Mouse (Mus musculus): ENCODE results near the gene H60b.
"Not testable (repeated sequence)": the region's sequence is repeated elsewhere in the genome, so short reads cannot be mapped to it uniquely, and the experiment has no call there.

Gene H60b

DNA sequence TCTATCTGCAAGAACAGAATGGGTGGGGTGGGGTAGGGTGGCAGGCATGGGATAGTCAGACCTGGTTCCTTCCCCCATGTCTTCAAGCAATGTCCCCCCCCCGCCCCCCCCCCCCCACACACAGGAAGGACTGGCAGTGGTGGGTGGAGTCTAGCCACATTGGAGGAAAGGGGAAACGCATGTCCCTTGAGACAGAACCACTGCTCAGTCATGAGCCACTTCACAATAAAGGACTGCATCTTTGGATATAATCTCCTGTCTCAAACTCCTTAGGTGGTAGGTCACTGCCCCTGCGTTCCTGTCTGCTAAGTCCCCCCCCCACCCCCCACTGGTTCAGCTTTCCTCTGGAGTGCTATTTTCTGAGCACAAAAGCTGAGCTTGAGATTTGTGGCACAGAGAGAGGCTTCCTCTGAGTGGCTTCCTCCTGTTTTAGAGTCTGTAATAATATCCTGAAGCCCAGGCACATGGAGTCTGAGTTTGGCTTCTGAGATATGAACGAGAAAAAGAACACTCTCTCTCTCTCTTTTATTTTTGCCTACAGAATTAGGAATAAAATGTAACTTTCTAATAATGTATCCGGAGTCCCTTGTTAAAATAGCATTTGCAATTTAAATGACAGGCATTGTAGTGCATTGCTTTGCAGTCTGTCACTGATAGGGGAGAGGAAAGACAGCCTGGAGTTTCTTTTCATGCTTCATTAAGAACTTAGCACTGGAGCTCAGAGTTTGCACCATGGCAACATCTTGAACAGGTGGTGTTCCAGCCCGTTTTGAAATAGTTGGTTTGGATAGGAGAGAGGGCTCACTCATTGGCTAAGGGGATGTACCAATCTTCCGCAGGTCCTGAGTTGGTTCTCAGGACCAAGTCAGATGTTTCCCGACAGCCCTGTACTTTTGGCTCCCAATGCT is 112.7 kb downstream of the H60b start:
- ATAC-seq (ENCODE audit: insufficient number of reproducible peaks, low FRiP score, low TSS enrichment) = not testable (repeated sequence)

DNA sequence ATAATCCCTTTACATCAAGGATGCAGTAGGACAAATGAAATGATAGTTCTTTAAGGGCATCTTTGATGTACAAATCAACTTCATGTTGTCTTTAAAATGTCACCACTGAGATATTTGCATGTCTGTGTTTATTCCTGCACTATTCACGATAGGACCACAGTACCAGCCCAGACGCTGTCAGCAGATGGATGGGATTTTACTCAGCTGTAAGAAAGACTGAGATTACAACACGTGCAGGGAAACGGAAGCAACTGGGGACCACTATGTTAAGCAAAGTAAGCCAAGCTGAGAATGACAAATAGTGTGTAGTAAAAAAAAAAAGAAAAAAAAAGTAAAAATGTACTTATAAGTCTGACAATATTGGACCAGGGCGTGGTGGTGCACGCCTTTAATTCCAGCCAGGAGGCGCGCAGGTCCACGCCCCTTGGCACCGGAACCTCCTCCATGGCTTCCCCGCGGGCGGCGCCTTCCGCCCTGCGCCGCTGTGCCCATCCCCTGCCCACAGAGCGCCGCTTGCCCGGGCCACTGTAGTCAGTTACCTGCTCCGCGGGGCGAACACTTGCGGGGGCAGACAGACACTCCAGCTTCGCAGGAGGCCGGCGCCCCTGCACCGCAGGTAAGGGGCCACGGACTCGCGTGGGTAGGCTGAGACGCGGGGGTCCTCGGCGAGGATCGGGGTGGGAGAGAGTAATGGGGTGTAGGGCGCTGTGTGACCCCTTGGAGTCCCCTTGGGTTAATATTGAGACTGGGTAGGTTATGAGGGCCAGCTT is 114.7 kb downstream of the H60b start:
- not testable (repeated sequence) for ATAC-seq (ENCODE audit: insufficient number of reproducible peaks, low FRiP score, low TSS enrichment)

DNA sequence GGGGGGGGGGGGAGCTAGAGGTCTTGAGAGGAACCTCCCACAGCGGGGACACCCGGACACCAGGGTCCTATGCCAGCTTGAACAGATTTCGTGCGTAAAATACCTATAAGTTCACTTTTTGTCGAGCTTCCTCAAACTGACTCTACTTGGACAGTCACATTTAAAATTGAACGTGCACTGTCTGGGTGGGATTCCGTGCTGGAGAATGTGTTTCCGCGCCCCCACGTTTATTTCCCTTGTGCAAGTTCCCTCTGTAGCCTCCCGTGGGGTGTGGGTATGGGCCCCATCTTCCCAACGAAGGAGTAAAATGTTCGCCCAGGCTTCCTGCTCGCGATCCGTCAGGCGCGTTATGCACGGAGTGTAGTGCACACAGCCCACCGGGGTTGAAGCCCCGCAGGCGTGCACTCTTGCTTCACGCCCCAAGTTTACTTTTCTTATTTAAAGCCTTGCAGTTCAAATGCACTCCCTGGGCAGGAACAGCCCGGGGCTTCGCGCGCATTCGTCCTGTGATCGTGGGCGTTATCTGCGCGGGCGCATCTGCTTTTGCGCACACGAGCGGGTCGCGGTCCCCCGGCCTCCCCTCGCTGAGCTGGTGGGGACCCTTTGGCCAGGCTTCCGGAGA is 115.4 kb downstream of the H60b start:
- no peak for ATAC-seq (ENCODE audit: insufficient number of reproducible peaks, low FRiP score, low TSS enrichment)

DNA sequence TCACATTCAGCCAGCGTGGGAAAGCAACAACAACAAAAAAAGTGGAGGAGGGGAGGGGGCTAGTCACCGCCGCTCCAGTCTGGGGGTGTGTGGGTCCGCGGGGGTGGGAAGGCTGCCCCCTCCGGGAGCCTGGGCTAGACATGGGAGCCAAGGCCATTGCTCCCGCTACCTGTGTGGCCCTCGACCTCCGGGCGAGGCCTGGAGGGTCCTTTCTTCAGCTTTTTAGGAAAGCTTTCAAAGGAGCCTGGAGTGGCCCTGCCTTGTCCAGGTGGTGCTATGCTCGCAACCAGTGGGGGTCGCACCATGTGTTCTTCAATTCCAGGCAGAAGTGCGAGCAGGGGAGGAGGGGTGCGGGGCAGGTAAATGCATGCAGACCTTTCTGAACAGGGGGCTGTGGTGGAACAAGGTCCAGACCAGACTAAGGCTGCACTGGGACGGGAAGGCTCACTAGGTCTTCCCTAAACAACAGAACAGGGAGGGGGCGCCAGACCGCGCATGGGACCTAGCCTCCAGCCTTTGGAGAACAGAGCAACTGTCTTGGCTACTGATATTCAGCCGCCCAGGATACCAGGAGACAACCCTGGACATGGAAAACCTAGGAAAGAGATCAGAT is 116.2 kb downstream of the H60b start:
- no peak for ATAC-seq (ENCODE audit: insufficient number of reproducible peaks, low FRiP score, low TSS enrichment)

DNA sequence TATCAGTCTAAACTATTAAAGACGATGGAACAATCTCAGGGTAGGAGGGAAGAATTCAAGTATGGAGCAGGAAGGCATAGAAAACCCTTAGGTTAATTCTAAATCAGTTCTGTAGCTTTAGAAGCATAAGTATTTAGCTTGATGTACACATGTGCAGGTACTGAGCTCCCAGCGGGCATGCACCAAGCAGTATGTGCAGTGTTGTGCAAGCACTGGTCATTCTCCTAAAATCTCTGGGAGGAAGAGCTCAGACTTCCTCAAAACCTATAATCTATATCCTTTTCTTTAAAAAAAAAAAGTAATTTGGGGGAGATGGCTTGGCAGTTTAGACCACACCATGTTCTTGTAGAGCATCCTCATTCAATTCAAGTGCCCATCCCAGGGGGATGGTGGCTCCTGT is 120.1 kb downstream of the H60b start:
- not testable (repeated sequence) for ATAC-seq (ENCODE audit: insufficient number of reproducible peaks, low FRiP score, low TSS enrichment)

DNA sequence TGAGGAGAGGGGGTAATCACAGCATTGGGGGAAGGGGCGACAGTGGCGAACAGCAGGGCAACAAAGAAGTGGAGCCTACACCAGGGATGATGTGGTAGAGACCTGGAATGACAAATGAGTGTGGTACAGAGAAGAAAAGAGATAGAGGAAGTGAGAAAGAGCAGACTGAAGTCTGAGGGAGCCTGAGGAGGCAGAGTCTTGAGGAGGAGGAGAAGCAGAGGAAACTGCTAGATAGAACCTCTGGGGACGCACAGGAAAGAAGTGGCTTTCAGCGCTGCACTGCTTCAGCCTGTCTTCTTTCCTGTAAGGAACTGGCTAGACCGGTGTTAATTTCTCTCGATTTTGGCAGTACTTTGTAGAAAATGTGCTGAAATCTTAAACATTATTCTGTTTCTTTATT is 124.4 kb downstream of the H60b start:
- ATAC-seq (ENCODE audit: insufficient number of reproducible peaks, low FRiP score, low TSS enrichment) = no peak

DNA sequence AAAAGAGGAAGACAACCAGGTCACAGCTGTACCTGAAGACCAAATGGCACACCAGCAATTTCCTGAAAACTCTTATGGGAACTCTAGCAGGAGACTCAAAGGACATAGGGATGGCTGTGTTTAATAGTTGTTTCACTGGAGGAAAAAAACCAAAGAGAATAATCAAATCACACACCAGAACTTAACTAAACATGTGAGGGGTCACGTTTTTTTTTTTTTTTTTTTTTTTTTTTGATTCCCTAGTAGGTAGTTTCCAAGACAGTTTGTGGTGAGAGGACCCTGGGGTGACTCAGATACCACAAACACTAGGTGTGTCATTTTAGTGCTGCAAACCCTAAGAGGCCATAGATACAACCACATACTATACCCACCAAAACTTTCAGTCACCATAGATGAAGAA is 137.3 kb downstream of the H60b start:
- no peak for ATAC-seq (ENCODE audit: insufficient number of reproducible peaks, low FRiP score, low TSS enrichment)

DNA sequence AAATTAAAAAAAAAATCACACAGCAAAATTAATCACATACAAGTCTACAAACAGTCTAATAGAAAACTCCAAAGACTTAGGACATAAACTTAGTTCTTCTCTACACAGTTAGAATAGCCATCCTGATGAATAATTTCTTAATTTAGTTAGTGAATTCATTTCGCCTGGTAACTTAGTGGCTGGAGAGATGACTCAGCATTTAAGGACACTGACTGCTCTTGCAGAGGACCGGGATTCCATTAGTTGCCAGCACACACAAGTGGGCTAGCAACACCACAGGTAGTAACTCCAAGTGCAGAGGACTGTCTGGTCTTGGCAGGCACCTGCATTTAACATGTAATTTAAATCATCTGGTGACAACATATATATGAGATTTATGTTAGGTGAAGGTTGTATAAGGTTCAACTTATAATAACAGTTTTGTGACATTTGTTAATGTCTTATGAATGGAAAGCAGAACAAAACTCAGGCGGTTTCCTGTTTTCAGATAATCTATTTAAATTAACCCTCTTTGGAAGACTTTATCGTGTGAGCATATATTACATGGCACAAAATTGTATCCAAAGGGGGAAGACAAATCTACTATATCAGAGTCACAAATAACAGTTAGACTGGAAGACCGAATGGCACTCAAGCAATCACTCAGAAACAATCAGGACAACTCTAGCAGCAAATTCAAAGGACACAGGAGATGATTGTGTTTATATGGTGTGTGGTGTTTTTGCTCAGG is 138.8 kb downstream of the H60b start:
- ATAC-seq (ENCODE audit: insufficient number of reproducible peaks, low FRiP score, low TSS enrichment) = no peak

DNA sequence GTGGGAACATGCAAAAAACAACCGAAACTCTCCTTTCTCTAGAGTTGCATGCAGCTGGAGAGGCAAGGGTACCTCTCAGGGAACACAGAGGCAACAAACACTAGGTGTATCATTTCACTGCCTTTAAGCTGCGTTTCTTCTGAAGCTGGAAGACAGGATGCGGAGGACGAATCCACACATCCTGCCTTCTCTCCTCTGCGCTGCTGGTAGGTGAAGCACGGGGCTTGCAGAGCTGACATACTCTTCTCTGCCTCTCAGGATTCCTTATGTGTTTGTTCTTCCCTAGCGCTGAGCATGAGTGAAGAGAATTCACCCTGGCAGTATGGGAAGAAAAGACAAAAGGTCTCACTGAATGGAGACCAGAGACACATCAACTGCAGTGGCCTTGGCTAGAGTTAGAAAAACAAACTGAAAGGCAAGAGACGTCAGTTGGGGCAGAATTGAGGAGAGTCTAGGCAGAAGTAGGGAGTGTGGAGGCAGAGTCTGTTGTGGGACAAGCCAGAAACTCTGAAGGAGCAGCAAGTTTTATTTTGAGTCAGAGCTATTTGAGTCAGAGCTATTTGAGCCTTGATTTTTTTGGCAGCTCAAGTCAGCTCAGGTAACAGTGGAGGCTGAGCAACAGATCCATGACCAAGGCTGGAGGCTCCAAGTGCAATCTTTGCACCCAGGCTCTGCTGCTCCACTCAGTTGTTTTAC is 139.5 kb downstream of the H60b start:
- no peak for ATAC-seq (ENCODE audit: insufficient number of reproducible peaks, low FRiP score, low TSS enrichment)

DNA sequence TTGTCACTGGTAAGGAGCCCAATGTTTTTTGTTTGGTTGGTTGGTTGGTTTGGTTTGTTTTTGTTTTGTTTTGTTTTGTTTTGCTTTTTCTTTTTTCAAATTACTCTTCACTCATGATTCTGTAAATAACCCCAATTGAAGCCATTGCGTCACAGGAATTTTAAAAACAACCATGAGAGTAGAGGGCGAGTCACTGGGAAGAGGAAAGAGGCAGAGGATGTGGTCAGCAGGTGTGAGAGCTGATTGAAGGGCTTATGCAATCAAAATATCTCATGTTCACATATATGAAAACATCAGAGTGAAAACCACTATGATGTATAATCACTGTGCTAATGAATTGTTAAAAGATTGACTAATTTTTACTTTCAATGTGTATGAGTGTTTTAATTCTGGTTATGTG is 140.9 kb downstream of the H60b start:
- ATAC-seq (ENCODE audit: insufficient number of reproducible peaks, low FRiP score, low TSS enrichment) = no peak

DNA sequence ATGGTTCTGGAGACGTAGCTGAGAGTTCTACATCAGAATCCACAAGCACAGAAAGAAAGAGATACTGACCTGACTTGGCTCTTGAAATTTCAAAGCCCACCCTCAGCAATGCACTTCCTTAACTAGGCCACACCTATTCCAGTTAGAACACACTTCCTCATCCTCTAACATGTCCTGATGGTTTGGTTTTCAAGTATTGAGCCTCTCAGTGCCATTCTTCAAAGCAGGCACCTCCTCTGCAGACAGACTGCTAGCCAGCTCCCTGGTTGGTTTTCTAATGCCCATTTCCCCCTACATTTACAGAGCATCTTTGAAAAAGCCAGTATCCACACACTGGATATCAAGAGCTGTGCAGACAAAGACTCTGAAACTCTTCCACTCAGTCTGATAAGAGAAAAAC is 143.3 kb downstream of the H60b start:
- ATAC-seq (ENCODE audit: insufficient number of reproducible peaks, low FRiP score, low TSS enrichment) = no peak

DNA sequence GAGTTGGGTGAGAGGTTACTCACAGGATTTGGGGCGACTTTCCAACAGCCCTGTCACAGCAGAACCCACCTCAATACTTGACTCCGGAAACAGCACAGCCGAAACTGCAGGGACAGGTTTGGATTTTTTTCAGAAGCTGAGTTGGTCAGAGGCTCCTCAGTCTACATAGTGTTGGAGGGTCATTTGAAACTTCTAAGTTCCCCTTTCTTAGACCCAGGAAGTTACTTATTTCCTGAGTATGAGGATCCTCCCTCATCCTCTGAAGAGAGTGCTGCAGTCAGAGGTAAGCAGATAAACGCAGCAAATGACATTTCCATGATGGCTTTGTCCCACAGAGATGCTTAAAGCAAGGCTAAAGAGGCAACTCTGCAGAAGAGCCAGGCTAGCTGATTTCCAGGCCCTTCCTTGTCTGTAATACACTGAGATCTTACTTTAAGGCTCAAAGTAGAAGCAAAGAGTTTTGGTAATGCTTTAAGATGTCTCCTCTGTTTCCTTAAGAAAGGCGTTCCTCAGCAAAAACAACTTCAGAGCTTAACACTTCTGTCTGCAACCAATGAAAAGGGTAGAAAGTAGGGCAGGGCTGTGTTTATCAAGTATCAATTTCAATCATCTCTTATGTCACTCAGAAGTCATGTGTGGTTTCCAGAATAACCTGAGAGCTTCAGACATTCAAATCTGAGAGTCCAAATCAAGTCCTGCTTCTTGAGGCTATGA is 144.1 kb downstream of the H60b start:
- no peak for ATAC-seq (ENCODE audit: insufficient number of reproducible peaks, low FRiP score, low TSS enrichment)

DNA sequence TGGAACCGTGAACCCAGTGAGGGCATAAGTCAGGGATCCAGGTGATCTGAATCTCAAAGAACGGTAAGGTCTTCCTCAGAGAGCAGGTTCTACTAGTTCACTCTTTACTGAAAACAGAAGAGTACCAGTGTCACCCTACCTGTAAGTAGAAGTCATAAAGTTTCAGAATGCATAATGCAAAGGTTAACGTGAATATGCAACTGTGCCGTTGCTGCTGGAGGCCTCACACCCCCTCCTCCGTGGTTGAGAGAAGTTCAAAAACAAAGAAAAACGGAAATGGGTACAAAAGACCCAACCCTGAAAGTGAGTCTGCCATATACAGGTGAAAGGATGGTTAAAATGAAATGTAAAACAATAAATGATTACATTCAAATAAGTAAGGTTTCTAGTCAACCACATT is 145.3 kb downstream of the H60b start:
- no peak for ATAC-seq (ENCODE audit: insufficient number of reproducible peaks, low FRiP score, low TSS enrichment)

DNA sequence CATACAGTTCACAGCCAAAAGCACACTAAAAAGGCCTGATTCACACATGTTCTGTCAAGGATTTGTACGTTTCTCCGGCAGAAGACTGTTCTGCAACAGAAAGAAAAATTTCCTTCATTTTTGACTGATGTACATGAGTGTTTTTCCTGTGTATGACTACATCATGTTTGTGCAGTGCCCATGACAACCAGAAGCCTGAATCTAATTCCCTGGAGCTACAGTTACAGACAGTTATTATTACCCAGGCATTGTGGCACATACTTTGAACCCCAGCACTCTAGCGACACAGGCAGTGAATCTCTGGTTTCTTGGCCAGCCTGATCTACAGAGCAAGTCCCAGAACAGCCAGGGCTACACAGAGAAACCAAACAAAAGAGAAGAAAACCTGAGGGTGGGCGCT is 147.4 kb downstream of the H60b start:
- ATAC-seq (ENCODE audit: insufficient number of reproducible peaks, low FRiP score, low TSS enrichment) = no peak

DNA sequence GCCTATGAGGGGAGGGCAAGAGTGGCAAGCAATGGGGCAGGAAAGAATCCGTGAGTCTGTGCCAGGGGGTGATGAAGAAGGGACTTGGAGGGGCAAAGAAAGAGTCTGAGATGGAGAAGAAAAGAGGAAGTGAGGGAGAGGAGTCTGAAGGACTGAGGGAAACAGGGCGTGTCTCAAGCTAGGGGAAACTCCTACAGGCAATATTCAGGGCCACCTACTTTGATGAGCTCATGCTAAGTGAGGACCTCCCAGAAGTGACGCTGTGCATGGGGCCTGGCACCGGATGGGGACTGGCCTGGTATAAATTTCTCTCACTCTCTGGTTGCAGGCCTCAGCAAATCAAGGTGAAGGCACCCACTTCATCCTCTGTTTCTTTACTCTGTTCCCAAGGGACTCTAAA is 148.1 kb downstream of the H60b start:
- no peak for ATAC-seq (ENCODE audit: insufficient number of reproducible peaks, low FRiP score, low TSS enrichment)

DNA sequence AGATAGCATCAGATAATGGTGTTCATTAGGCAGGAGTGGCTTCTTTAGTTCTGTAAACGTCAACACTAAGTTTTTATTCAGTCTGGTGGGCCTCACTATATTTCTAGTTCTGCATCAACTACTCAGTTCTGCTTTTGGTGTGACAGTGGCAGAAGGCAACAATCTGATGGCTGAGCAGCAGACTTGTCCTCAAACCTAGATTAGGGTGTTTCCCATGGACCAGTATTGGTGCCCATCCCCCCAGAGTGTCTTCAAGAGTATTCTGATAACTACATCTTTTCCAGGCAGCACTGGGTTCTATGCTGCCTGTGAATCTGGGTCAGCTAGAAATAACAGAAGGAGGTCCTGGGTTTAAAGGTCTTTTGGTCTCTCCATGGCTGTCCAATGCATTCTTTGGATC is 149.8 kb downstream of the H60b start:
- ATAC-seq (ENCODE audit: insufficient number of reproducible peaks, low FRiP score, low TSS enrichment) = no peak

DNA sequence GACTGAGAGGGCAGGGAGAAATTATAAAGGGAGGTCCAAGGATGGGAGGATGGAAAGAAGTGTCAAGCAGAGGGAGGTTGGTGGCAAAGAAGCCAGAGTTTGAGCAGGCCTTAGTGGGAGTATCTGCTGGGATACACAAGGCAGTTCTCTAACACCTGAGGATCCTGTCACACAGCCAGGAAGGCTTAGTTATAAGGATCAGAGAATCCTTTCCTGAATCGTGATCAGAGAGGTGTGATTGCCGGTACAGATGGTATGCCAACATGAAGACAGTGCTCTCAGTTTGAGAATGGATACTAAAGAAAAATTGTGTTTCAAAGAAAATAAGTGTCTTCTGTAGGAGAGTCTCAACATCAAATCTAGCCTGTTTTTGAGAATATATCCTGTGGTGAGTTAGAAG is 164.5 kb downstream of the H60b start:
- no peak for ATAC-seq (ENCODE audit: insufficient number of reproducible peaks, low FRiP score, low TSS enrichment)

All from cerebellum, adult (tissue).